Mouse (Mus musculus) MEL (cell line): Measurements from ENCODE around the gene Nudt8. TPM values are rescaled to one million over a fixed set of nuclear protein-coding genes. Genes with fewer than 3 reads are reported as not detected.

ENCODE experiments used
- DNase-seq: peaks from one replicate; pipeline ENCODE4 v3.0.0; 2011; ENCODE audit warnings: low read depth, low spot score
- H3K27ac ChIP-seq: 2 replicates; pipeline ENCODE4 v1.5.1; 2012; ENCODE audit warnings: low read depth, mild to moderate bottlenecking, control low read depth, low read length, moderate library complexity; ENCODE audit not compliant: control insufficient read depth
- H3K27me3 ChIP-seq, 2 experiments: fragments of 150-350 bp in 1 of 2; sonication (generic) in 1 of 2; 2 replicates each; pipeline ENCODE4 v1.6.1; 2012; ENCODE audit warnings: low read length in 2 of 2, mild to moderate bottlenecking in 2 of 2, improper control_type of control experiment in 1 of 2, moderate library complexity in 1 of 2; ENCODE audit not compliant: insufficient read depth in 2 of 2, control insufficient read depth in 1 of 2
- H3K36me3 ChIP-seq, 2 experiments: 2 replicates each; pipeline ENCODE4 v1.6.1; 2012 to 2014; ENCODE audit warnings: low read length in 2 of 2, improper control_type of control experiment in 1 of 2, inconsistent platforms in 1 of 2, mild to moderate bottlenecking in 1 of 2; ENCODE audit not compliant: insufficient read depth in 2 of 2, control insufficient read depth in 1 of 2
- H3K4me1 ChIP-seq, 2 experiments: fragments of 150-350 bp in 1 of 2; sonication (generic) in 1 of 2; 2 replicates each; pipeline ENCODE4 v1.6.1; 2012; ENCODE audit warnings: low read length in 2 of 2, improper control_type of control experiment in 1 of 2, mild to moderate bottlenecking in 1 of 2; ENCODE audit not compliant: insufficient read depth in 2 of 2, control insufficient read depth in 1 of 2
- H3K4me3 ChIP-seq, 2 experiments: fragments of 150-350 bp in 1 of 2; sonication (generic) in 1 of 2; 2 replicates each; pipeline ENCODE4 v1.5.1; 2012; ENCODE audit warnings: low read depth in 2 of 2, low read length in 2 of 2, mild to moderate bottlenecking in 2 of 2, moderate library complexity in 2 of 2, control low read depth in 1 of 2, improper control_type of control experiment in 1 of 2; ENCODE audit not compliant: control insufficient read depth in 1 of 2, insufficient read depth in 1 of 2
- H3K79me2 ChIP-seq: 2 replicates; pipeline ENCODE4 v1.6.1; 2012; ENCODE audit warnings: mild to moderate bottlenecking, low read length, moderate library complexity; ENCODE audit not compliant: control insufficient read depth, poor library complexity, insufficient read depth
- H3K9ac ChIP-seq: 2 replicates; pipeline ENCODE4 v1.6.1; 2012; ENCODE audit warnings: low read depth, mild to moderate bottlenecking, control low read depth, low read length, moderate library complexity; ENCODE audit not compliant: control insufficient read depth, poor library complexity, severe bottlenecking
- H3K9me3 ChIP-seq: fragments of 150-350 bp; sonication (generic); replicated peaks from 2 replicates; pipeline ENCODE4 v1.6.1; 2012; ENCODE audit warnings: mild to moderate bottlenecking, low read length, improper control_type of control experiment, moderate library complexity; ENCODE audit not compliant: insufficient read depth
- BHLHE40 ChIP-seq: IDR thresholded peaks from 2 replicates; pipeline ENCODE4 v1.6.1; 2012; ENCODE audit warnings: low read depth, mild to moderate bottlenecking, inconsistent platforms, low read length, improper control_type of control experiment, borderline replicate concordance
- CHD1 ChIP-seq: IDR thresholded peaks from 2 replicates; pipeline ENCODE4 v1.6.1; 2012; ENCODE audit warnings: low read depth, mild to moderate bottlenecking, inconsistent platforms, low read length, improper control_type of control experiment
- CHD2 ChIP-seq: IDR thresholded peaks from 2 replicates; pipeline ENCODE4 v1.6.1; 2011; ENCODE audit warnings: low read length, improper control_type of control experiment
- CTCF ChIP-seq, 3 experiments: IDR thresholded peaks in 2 of 3; conservative IDR thresholded peaks in 1 of 3; 2 replicates each; pipeline ENCODE4 v1.5.1; 2011 to 2012; ENCODE audit warnings: low read length in 3 of 3, low read depth in 2 of 3, mild to moderate bottlenecking in 2 of 3, improper control_type of control experiment in 1 of 3, inconsistent platforms in 1 of 3, mixed read lengths in 1 of 3, moderate library complexity in 1 of 3; ENCODE audit not compliant: control insufficient read depth in 1 of 3, insufficient read depth in 1 of 3, poor library complexity in 1 of 3, severe bottlenecking in 1 of 3
- E2F4 ChIP-seq: IDR thresholded peaks from 2 replicates; pipeline ENCODE4 v1.6.1; 2011; ENCODE audit warnings: low read depth, low read length, improper control_type of control experiment, borderline replicate concordance
- ELF1 ChIP-seq: IDR thresholded peaks from 2 replicates; pipeline ENCODE4 v1.6.1; 2014; ENCODE audit warnings: low read depth, mild to moderate bottlenecking, inconsistent platforms, low read length, improper control_type of control experiment, moderate library complexity
- EP300 ChIP-seq, 2 experiments: IDR thresholded peaks; 2 replicates each; pipeline ENCODE4 v1.6.1; 2011; ENCODE audit warnings: improper control_type of control experiment in 2 of 2, low read length in 2 of 2, low read depth in 1 of 2, mild to moderate bottlenecking in 1 of 2
- GATA1 ChIP-seq: IDR thresholded peaks from 2 replicates; pipeline ENCODE4 v1.6.1; 2011; ENCODE audit warnings: low read depth, low read length, improper control_type of control experiment
- JUND ChIP-seq: IDR thresholded peaks from 2 replicates; pipeline ENCODE4 v1.6.1; 2011; ENCODE audit warnings: low read depth, mild to moderate bottlenecking, improper control_type of control experiment, low read length
- KAT2A ChIP-seq: conservative IDR thresholded peaks from 2 replicates; pipeline ENCODE4 v1.6.1; 2012; ENCODE audit warnings: low read depth, low read length, improper control_type of control experiment, inconsistent platforms
- MAFK ChIP-seq: IDR thresholded peaks from 2 replicates; pipeline ENCODE4 v1.6.1; 2011; ENCODE audit warnings: low read depth, mild to moderate bottlenecking, low read length, improper control_type of control experiment, borderline replicate concordance
- MAX ChIP-seq: IDR thresholded peaks from 2 replicates; pipeline ENCODE4 v1.6.1; 2011; ENCODE audit warnings: low read length, improper control_type of control experiment
- MAZ ChIP-seq: IDR thresholded peaks from 2 replicates; pipeline ENCODE4 v1.6.1; 2012; ENCODE audit warnings: low read depth, mild to moderate bottlenecking, inconsistent platforms, low read length, improper control_type of control experiment
- MEF2A ChIP-seq: IDR thresholded peaks from 2 replicates; pipeline ENCODE4 v1.6.1; 2014; ENCODE audit warnings: low read depth, mild to moderate bottlenecking, inconsistent platforms, low read length, improper control_type of control experiment; ENCODE audit not compliant: poor library complexity, insufficient replicate concordance, severe bottlenecking; ENCODE audit errors: extremely low read depth
- MXI1 ChIP-seq: IDR thresholded peaks from 2 replicates; pipeline ENCODE4 v1.6.1; 2011; ENCODE audit warnings: mild to moderate bottlenecking, low read depth, low read length, improper control_type of control experiment
- MYC ChIP-seq: IDR thresholded peaks from 2 replicates; pipeline ENCODE4 v1.6.1; 2011; ENCODE audit warnings: low read depth, mild to moderate bottlenecking, low read length, improper control_type of control experiment, moderate library complexity
- NRF1 ChIP-seq: IDR thresholded peaks from 2 replicates; pipeline ENCODE4 v1.6.1; 2014; ENCODE audit warnings: low read depth, mild to moderate bottlenecking, inconsistent platforms, low read length, improper control_type of control experiment, moderate library complexity; ENCODE audit not compliant: poor library complexity, insufficient read depth, severe bottlenecking
- POLR2A ChIP-seq, 2 experiments: IDR thresholded peaks; 2 replicates each; pipeline ENCODE4 v1.6.1; 2011 to 2012; ENCODE audit warnings: low read length in 2 of 2, mild to moderate bottlenecking in 2 of 2, control low read depth in 1 of 2, improper control_type of control experiment in 1 of 2, low read depth in 1 of 2, moderate library complexity in 1 of 2; ENCODE audit not compliant: control insufficient read depth in 1 of 2, insufficient read depth in 1 of 2, poor library complexity in 1 of 2
- POLR2AphosphoS5 ChIP-seq: IDR thresholded peaks from 2 replicates; pipeline ENCODE4 v1.6.1; 2012; ENCODE audit warnings: low read depth, borderline replicate concordance, mild to moderate bottlenecking, inconsistent platforms, low read length, moderate library complexity, mixed read lengths
- RCOR1 ChIP-seq: IDR thresholded peaks from 2 replicates; pipeline ENCODE4 v1.6.1; 2012; ENCODE audit warnings: low read depth, mild to moderate bottlenecking, inconsistent platforms, low read length, improper control_type of control experiment
- SIN3A ChIP-seq: IDR thresholded peaks from 2 replicates; pipeline ENCODE4 v1.6.1; 2012; ENCODE audit warnings: low read length, improper control_type of control experiment, inconsistent platforms
- SMC3 ChIP-seq: IDR thresholded peaks from 2 replicates; pipeline ENCODE4 v1.6.1; 2011; ENCODE audit warnings: low read depth, low read length, improper control_type of control experiment
- USF1 ChIP-seq: IDR thresholded peaks from 2 replicates; pipeline ENCODE4 v1.6.1; 2014; ENCODE audit warnings: low read depth, mild to moderate bottlenecking, inconsistent platforms, low read length, improper control_type of control experiment, moderate library complexity
- USF2 ChIP-seq, 2 experiments: IDR thresholded peaks; 2 replicates each; pipeline ENCODE4 v1.6.1; 2011 to 2012; ENCODE audit warnings: improper control_type of control experiment in 2 of 2, low read length in 2 of 2, borderline replicate concordance in 1 of 2, inconsistent platforms in 1 of 2, low read depth in 1 of 2, mild to moderate bottlenecking in 1 of 2; ENCODE audit not compliant: insufficient read depth in 1 of 2
- ZKSCAN1 ChIP-seq: IDR thresholded peaks from 2 replicates; pipeline ENCODE4 v1.6.1; 2012; ENCODE audit warnings: low read depth, mild to moderate bottlenecking, inconsistent platforms, low read length, improper control_type of control experiment, moderate library complexity
- ZMIZ1 ChIP-seq: IDR thresholded peaks from 2 replicates; pipeline ENCODE4 v1.6.1; 2012; ENCODE audit warnings: low read depth, mild to moderate bottlenecking, inconsistent platforms, low read length, improper control_type of control experiment, moderate library complexity
- ZNF384 ChIP-seq: IDR thresholded peaks from 2 replicates; pipeline ENCODE4 v1.6.1; 2012; ENCODE audit warnings: low read depth, mild to moderate bottlenecking, inconsistent platforms, low read length, improper control_type of control experiment
- polyA plus RNA-seq, 2 experiments: library from polyadenylated mRNA; stranded (reverse) in 1 of 2; unstranded in 1 of 2; fragments of >175 nt in 1 of 2; fragments of >200 nt in 1 of 2; gene quantifications; 2 replicates each; pipeline versions ENCODE4 v1.2.1 to v1.2.4; 2012; ENCODE audit warnings: low replicate concordance in 2 of 2, low read depth in 1 of 2; ENCODE audit not compliant: insufficient read length in 2 of 2, insufficient read depth in 1 of 2, missing spikeins in 1 of 2
- total RNA-seq: library from RNA; depleted of rRNA; stranded (reverse); fragments of 300-350 nt; gene quantifications from 2 replicates; pipeline ENCODE4 v1.2.3, GENCODE M21; 2012

Gene Nudt8
- total and polyA plus RNA-seq, 3 experiments, result 58.1 to 71.5 TPM; not detected in 1

GRCm38 (mm10) chr19:3955033-3955432 is 45.3 kb upstream of the Nudt8 start:
- no peaks in the 10 kb centered on the region for H3K9me3 ChIP-seq
- no peak for DNase-seq
- H3K4me1 ChIP-seq, result peaks cover 9% of the 10 kb centered on the region in 2 experiments; a peak in 3 of 4 replicates
- H3K27ac ChIP-seq, result no peak overlapping the region
- H3K79me2 ChIP-seq, result no peaks in the 10 kb centered on the region
- 0 out of 4 replicates have a peak, but pooled peaks cover 0 to 6% of the 10 kb centered on the region in 2 experiments for H3K36me3 ChIP-seq
- H3K9ac ChIP-seq, result no peak overlapping the region
- H3K4me3 ChIP-seq, result no peak overlapping the region
- H3K27me3 ChIP-seq, result 0 out of 4 replicates have a peak, but pooled peaks cover 0 to 2% of the 10 kb centered on the region in 2 experiments
- TF ChIP-seq EP300 (IDR thresholded peaks at IDR 0.05; ENCODE audit: low read depth in 1 of 2, low read length in 2 of 2) (no peak), POLR2A (IDR thresholded peaks at IDR 0.05; ENCODE audit: control insufficient read depth in 1 of 2, insufficient read depth in 1 of 2, low read depth in 1 of 2, low read length in 2 of 2, poor library complexity in 1 of 2) (no peak), ZKSCAN1 (no peak), ZNF384 (no peak), MYC (no peak), MAX (no peak), RCOR1 (no peak), USF1 (no peak), CTCF (IDR thresholded peaks at IDR 0.05 in 2 of 3, conservative IDR thresholded peaks at IDR 0.05 in 1 of 3; ENCODE audit: control insufficient read depth in 1 of 3, insufficient read depth in 1 of 3, low read depth in 2 of 3, low read length in 3 of 3, poor library complexity in 1 of 3, severe bottlenecking in 1 of 3) (no peak), CHD1 (no peak), SIN3A (no peak), KAT2A (no peak), ZMIZ1 (no peak), MAZ (no peak), ELF1 (no peak), POLR2AphosphoS5 (no peak)

GRCm38 (mm10) chr19:3955804-3956203 is 44.6 kb upstream of the Nudt8 start:
- H3K9ac ChIP-seq, result no peak overlapping the region
- TF ChIP-seq MAFK (no peak), USF2 (IDR thresholded peaks at IDR 0.05; ENCODE audit: borderline replicate concordance in 1 of 2, insufficient read depth in 1 of 2, low read depth in 1 of 2, low read length in 2 of 2) (no peak), MAX (no peak), CHD1 (no peak), CHD2 (no peak), E2F4 (no peak), ZKSCAN1 (no peak), KAT2A (no peak), SMC3 (no peak), EP300 (IDR thresholded peaks at IDR 0.05; ENCODE audit: low read depth in 1 of 2, low read length in 2 of 2) (no peak), MEF2A (no peak), JUND (no peak), NRF1 (no peak), USF1 (no peak), MXI1 (no peak), GATA1 (no peak), BHLHE40 (no peak)
- TF ChIP-seq, all 39 proteins: peak for 0
- H3K36me3 ChIP-seq, result 0 out of 4 replicates have a peak, but pooled peaks cover 0 to 6% of the 10 kb centered on the region in 2 experiments
- no peak for DNase-seq
- no peaks in the 10 kb centered on the region for H3K9me3 ChIP-seq
- no peaks in the 10 kb centered on the region for H3K79me2 ChIP-seq
- H3K27ac ChIP-seq, result no peak overlapping the region
- H3K4me3 ChIP-seq, result no peak overlapping the region
- 0 out of 4 replicates have a peak, but pooled peaks cover 0 to 2% of the 10 kb centered on the region in 2 experiments for H3K27me3 ChIP-seq
- peaks cover 9% of the 10 kb centered on the region in 2 experiments; a peak in 3 of 4 replicates for H3K4me1 ChIP-seq
